Mouse (Mus musculus): Measurements from ENCODE around the gene Me3.

The Me3 gene

DNA sequence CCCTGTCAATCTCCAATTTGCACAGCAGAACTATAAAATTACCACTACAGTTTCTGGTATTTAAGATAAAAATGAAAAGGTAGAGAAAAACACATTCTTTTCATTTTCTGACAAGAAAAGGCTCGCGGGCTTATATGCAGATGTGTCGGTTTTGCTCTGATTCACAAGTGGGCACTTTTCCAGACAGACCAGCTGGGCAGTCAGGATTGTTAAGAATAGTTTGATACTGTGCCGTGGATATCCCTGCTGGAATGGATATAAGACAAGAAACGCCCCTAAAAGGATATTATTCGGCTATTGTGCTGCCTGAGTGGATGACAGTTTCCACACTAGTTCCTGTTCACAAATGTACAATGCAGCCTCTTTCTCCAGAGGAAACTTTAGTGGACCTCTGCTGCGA lies 116.2 kb downstream of the Me3 start:
- DNase-seq = no peak

DNA sequence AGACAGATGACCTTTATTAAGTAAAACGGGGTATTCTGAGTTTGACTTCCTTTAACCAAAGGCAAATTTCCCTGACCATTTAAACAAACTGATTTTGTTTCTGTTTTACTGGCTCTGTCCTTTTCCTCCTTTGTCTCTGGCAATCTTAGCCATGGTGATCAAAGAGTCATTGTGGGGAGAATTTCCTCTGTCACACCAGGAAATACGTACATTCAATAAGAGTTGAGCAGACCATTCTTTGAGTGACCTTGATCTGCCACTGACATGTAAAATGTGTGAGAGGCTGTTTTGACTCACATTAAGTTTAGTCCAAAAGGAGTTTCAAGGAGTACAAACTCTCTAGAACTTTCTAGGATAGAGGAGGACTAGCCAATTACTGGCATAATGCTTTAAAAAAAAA lies 117.0 kb downstream of the Me3 start:
- no peak for DNase-seq

DNA sequence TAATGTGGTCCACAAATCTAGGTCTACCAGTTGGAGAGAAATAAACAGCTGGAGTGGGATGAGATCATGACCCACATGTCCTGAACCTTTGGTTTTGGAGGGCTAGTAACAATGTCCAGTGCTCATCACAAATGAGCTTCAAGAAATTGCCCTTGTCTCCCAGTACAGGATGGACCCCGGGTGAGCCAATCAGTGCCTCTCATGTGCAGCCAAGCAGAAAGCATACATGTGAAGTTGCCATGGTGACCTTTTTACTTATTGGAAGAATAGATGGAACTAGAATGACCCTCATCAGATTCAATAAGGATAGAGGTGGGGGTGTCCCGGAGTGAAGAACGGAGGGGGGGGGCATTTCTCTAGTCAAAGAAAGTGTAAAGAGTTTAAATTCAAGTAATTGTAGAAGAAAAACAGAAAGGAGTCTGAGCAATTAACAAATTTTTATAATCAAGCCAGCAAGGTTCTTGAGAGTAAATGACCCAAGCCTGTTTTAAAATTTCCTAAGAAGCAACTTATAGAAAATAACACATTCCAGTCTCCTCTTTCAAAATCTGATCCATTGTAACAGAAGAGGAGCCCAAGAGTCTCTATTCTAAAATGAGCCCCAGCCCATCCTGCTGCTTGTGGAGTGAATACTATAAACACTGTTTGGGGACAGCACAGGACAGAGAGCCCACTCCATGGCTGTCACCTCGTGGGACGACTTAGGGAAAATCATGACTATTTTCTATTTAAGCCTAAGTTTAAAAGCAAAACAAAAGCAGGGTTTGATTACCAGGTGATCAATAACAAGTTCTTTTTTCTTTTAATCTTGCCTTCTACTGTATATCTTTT lies 134.7 kb downstream of the Me3 start:
- no peak for DNase-seq

DNA sequence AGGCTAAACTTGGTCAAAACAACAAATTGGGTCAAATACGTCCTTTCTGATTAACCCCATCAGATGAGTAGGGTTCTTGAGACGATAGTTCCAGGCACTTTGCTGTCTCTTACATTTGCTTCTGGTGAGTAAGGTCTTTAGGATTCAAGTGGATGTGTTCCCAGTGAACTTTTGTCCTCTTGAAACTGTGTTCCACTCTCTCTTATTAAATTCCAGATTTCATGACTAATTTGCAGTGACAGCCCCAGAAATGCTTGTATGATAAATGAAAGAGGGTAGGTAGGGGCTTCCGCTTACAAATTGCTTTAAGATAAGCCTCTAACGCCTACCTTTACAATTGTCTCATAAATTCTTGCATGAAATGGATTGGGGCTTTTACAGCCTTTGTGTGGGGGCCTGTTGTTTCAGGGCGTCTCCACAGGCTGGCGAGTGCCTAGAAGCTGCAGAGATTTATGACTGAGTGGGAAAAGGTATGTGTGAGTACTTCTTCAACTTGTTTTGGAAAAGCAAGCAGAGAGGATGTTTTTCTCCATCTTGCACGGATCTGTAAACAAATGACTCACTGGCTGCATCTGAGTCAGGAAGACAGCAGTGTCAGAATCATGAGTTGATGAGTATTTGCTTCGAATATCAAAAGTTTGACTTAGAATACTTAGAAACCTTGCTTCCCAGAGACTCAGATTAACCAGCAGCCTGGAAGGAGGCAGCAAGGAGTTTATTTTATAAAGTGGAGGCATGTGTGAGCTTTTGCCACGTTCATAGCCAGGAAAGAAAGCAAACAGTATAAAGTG lies 137.1 kb downstream of the Me3 start:
- no peak for DNase-seq

DNA sequence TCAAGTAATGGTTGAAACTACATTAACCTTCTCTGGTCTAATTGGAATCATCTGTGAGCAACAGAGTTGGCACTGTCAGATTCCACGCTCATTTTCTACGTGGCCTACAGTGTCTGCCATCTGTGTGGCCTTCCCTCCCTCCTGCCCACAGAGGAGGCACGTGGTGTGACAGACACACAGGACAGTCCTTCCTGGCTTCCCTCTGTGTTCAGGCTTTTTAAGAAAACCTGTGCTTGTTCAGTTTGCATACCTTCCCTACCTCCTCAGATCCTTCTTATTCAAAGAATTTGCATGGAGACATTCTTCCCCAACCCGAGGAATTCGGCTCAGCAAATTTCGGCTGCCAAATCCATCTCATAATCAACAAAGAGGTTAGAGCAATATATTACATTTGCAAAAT lies 137.8 kb downstream of the Me3 start:
- no peak for DNase-seq

DNA sequence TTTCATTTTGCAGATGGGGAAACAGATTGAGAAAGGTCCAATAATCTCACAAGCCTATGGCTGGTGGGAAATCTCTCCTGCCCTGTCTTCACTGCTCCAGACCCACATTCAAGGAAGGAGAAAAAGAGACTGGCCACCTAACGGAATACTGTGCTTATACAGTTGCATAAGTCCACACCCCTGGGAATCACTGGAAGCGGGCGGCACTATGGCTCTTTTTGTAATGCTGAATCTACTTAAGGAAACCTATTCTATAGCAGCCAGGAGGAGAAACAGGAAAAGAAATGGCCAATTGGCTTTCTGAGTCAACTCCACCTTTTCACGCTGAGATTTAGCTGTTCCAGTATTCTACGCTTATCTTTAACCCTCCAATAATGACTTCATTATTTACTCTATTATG lies 140.7 kb downstream of the Me3 start:
- no peak for DNase-seq

DNA sequence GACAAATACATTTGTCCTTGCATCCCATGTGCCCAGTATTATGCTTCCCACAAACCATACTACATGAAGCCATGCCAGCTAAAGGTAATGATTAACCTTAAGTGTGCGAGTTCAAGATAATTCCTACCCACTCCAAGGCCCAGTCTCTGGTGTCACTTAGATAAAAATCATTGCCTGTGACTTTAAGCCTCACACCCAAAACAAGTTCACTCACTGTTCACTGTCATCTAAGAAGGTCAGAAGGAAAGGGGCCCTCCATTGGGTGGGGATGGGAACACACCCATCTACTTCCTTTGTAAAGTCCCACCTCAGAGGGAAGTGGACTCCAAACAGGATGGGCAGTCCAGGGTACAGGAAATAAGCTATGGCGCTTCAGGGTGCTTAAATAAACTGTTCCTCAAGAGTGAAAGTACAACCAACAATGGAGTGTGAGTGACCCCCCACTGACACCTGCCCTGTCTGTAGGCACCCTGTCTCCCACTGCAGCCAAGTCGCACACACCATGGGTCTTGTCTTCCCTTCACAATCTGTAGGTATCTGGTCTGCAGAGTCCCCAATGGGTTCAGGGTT lies 141.2 kb downstream of the Me3 start:
- DNase-seq = no peak

DNA sequence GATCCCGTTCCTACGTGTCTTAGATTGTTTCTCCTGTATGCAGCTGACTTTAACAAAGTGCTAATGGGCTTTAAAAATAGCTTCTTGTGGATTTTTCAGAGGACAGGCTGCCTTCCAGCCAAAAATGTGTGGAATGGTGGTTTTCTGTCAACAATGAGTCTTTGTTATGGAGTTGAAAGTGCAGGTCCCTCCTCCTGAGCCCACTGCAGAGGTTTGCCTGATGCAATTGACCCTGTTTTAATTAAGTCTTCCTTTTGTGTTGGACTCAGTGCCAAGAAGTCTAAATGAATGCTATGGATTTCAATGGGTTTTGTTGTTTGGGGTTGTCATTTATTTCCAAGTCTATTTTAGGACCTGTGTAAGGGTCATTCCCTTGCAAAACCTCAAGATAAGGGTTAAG lies 141.7 kb downstream of the Me3 start:
- no peak for DNase-seq

DNA sequence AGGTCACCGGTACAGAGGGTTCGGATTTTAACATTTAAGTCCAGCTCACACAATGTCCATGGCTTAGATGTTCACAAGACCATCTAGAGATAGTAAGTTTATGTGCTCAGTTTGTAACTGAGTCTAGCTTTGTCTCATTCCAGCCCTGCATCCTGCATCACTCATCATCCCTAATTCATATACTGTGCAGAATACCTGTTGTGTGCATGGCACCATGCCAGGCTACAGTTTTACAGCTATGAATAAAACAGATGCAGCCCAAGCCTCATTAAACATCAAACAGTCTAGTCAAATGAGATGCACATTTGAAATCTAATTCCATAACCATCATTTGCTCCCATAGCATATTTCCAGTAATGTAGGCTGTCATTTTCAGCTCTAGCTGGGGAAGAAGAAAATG lies 143.7 kb downstream of the Me3 start:
- DNase-seq = no peak

DNA sequence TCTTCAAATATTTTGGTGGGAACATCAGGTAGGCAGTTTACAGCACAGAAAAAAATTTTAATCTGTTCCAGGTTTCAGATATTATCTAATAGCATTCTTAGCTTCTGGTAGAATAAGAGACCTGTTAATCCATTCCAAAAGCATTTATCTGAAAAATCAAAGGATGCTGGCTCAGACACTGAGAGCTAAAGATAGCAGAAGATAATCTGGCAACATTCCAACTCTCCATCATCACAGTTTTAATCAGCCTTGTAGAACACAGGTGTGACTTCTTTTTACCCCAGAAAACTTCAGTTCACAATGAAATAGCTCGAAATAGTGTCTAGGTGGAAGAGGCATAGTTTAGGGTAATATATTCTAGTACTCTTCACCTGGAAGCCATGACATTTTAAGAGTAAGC lies 149.2 kb downstream of the Me3 start:
- no peak for DNase-seq

DNA sequence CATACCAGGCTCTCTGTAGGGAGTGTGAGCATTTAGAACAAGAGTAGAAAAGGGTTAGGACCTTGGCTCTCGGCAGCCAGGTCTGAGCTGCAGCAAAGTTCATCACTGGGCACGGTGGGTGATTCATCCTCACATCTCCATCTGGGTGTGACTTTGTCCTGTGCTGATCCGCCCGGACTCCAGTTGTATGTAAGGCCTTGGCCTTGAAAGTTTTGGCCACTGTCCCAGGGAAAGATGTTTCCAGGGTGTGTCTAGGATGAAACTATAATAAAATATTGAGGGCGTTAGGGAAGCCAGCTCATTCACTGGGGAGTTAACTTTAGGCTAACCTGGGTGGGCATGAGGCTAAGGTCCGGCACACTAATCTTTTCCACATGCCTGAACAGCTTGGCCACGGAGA lies 155.5 kb downstream of the Me3 start:
- no peak for DNase-seq

DNA sequence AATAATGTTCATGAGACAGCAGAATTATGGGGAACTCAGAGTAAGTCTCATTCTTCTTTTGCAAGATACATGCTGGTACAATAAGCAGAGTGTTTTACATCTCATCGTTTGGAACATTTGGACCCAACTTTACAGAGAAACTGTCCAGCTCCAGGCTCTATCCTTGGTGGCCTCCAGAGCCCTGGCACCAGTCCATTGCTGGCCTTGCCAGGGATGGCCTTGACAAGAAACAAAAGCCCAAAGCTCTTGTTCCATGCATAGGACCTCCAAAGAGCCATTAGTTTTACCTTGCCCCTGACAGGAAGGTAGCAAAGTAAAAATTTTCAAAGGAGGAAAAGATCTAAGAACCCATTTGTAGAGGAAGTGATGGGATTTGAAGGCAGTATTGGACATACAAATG lies 160.4 kb downstream of the Me3 start:
- no peak for DNase-seq

DNA sequence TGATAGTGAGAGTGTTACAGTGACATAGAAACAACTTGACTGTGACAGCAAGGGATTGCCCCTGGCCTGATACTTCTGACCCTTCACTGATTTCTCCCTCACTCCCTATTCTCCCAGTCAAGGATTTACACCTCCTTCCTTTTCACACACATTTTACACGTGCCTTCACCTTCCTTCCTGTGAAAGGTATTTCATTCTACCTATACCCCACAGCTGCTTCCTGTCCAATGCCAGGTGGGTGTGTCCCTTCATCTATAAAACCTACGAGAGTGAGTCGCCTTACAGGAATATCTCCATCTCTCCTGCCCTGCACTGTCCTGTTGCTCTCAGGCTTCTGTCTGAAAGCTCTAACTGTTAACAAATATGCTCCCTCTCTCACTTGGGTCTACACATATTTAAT lies 163.2 kb downstream of the Me3 start:
- no peak for DNase-seq

DNA sequence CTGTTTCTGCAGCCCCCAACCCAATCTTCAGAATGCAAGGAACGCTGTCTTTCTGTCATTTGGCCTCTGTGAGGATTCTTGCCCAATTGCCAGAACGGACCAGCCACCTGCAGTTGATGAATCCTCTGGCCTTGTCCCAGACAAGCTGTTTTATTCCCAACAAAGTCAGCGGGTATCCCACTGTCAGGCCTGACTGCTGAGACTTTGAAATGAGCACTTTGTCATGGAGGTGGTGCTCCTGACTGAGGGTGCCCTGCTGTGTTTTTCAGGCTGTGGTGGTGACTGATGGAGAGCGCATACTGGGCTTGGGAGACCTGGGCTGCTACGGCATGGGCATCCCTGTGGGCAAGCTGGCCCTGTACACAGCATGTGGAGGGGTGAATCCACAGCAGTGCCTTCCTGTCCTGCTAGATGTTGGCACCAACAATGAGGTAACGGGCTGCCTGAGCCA lies 164.2 kb downstream of the Me3 start:
- DNase-seq = no peak

DNA sequence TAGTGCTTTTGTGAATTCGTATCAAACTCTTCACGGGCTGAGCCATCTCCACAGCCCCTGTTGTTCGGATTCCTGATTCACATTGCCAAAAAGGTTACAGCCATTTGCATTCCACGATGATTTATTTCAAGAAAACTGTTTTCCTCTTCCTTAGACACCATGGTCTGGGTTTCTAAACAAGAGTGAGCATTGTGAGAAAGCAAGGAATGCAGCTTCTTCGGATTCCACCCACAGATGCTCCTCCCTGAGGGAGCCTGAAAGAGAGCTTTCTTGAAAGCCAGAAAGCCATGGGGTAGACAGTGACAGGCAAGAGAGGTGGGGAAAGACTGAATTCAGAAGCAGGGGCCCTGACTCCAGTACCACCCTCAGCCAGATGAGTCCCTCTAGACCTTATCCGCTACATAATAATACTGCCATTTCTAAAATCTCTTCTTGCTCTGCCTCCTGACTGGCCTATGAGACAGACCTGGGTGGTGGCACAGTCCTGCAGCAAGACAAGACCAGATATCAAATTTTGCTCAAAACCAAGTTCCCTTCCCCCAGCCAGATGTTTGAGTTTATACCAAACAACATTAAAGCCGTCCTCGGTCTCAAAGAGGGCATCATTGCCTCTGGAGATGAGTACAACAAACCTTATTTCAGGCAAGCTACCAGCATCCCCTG lies 166.3 kb downstream of the Me3 start:
- DNase-seq = no peak

DNA sequence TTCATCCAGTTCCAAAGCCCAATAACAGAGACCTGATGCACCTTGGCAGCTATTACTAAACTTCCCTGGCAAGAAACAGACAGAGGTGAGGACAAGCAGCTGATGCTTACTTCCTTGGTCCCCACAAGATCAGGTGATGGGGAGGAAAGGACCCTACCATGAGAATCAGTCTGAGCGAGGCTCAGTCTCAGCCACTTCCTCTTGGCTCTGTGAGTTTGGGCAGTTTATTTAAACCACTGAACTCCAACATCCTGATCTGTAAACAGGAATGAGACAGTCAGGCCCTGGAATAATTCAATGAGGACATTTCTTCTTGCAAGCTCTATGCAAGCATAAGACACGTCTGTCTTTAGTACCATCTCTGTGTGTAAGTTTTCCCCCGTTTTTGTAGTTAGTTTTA lies 170.3 kb downstream of the Me3 start:
- DNase-seq = no peak

DNA sequence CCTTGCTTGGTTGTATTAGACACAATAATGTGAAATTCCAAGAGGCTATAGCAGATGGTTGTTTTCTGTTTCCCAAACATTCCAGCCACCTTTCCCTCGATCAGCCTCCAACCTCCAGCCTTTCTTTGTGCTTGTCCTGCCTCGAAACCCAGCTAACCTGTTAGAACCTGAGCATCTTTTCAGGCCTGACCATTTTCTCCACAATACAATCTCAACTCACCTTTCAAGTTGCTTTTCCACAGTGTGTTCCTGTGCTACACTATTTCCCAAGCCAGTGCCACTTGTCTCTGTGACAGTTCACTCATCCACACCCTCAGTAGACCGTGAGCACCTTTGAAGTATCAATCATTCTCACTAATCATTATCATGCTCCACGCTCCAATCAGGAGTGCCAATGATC lies 171.8 kb downstream of the Me3 start:
- no peak for DNase-seq

DNA sequence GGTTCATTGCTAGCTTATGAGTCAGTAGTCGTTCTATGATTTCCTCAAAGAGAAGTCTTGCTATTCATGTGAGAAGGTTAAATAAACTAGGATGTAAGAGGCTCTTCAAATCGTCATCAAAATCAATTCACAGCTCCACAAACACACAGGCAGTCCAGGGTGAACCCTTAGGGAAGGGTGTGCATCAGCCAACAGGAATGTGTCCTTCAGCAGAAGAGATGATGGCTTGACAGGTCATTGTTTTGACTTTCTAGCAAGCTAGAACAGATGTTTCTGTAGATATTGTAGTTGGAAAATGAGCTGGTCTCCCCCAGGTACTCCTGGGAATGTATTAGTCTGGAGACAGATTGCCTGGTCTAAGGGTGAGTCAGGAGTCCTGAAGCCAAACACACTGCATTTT lies 177.2 kb downstream of the Me3 start:
- no peak for DNase-seq

DNA sequence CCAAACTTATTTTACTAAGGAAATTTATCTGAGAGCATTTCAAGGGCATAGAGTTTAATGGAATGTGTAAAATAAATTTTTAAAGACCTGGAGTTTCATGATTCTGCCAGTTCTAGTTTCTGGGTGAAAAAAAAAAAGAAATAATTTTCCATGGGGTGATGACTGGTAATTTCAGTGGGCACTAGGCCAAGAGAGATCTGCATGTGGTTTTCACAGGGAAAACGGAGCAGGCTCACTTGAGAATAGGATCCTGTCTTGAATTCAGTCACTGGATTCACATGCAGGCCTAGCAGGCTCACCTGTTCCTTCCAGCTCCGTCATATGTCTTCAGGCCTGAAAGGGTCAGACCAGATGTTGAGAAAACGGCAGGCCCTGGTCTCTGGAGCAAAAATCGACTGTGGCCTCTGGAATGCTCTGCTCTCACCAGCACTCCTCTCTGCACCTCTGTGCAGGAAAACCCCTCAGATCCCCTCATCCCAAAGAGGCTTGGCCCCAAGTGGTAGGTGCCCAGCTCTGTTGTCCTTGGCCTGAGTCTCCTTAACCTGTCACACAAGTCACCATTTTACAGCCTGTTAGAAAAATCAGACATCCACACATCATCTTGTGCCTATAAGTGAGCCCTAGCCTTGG lies 196.4 kb downstream of the Me3 start:
- no peak for DNase-seq

DNA sequence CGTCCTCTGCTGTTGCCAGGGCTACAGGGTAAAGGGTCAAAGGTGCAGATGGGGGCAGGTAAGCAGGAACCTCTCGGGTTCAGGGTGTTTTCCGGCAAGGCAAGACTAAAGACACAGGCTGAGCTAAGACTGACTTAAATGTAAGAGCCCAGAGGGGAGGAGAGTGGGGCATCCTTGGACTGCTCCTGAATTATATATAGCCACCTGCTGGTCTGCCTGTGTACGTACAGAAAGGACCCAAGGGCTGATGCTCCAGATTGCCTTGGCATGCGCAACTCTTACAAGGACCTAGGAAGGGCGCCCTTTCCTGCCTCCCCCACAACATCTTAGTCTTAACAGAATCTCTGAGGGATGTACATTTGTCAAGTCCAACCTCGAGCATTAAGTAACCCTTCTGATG lies 197.0 kb downstream of the Me3 start:
- DNase-seq = no peak

DNA sequence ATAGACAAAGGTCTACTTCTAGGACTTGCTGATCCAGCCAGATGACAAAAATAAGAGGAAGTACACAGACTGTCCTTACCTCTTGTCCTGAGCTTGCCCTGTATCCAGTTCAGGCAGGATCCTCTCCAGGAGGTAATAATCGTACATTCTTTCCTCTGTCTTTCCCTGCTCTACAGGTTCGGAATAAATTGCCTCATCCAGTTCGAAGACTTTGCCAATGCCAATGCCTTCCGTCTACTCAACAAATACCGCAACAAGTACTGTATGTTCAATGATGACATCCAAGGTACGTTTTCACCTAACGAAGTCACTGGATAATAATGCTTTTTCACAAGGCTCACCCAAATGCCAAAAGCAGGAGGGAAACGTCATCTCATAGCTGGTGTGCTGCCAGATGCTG lies 201.3 kb downstream of the Me3 start:
- no peak for DNase-seq

DNA sequence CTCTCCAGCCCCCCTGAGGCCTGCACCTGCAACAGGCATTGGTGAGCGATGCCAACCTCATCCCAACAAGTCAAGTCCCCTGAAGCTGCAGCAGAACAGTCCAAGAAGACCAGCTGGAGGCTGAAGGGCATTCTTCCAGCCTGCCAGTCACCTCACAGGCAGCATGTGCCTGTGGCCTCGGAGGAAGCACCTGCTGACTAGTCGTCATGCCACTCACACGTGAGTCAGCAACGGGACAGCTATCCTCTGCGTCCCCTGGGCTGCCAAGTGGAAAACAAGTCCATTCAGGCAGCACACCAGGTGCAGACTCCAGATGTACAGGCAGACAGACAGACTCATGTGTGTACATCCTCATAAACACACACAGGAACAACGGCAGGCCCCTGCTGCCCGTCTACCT lies 203.4 kb downstream of the Me3 start:
- DNase-seq = no peak

DNA sequence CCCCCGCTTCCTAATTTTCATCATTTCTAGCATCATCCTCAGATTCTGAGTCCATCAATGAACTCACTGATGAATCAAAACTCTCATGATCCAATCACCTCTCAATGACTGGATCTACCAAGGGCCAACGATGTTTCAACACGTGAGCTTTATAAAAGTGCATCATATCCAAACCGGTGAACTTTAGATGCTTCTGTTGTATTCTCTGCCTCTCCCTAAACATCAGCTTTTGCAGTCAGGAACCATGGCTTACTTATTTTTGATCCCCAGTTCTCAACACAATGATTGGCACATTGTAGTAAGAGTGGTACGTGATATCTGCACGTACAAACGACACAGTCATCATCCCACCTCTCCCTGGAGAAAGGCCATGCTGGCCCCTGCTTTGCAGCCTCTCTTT lies 204.5 kb downstream of the Me3 start:
- no peak for DNase-seq
